Mouse (Mus musculus) gastrocnemius, adult 2 months (tissue): ENCODE measurements at regions not wholly inside any gene's neighbourhood (a gene's known extent, or its start where the extent isn't known, plus 50 kb on each side); places are given as distances from the start of the nearest gene placed in this dataset.

Experiments
- DNase-seq: peaks from one replicate; pipeline ENCODE4 v3.0.0; 2022
- H3K27ac ChIP-seq: fragments of 200-600 bp; 2 replicates; pipeline ENCODE4 v1.8.1; 2022; ENCODE audit warnings: mild to moderate bottlenecking
- H3K4me3 ChIP-seq: fragments of 200-600 bp; 2 replicates; pipeline ENCODE4 v1.8.1; 2022; ENCODE audit warnings: mild to moderate bottlenecking, moderate library complexity
- CTCF ChIP-seq: fragments of 200-600 bp; IDR thresholded peaks from 2 replicates; pipeline ENCODE4 v1.8.1; 2022; ENCODE audit warnings: antibody characterized with exemption, mild to moderate bottlenecking, moderate library complexity
- intact Hi-C: fragments of 180-260 bp; cut with DNase I; formaldehyde crosslinking; loops from one replicate; pipeline ENCODE4 v1.15.1; 2025

DNA sequence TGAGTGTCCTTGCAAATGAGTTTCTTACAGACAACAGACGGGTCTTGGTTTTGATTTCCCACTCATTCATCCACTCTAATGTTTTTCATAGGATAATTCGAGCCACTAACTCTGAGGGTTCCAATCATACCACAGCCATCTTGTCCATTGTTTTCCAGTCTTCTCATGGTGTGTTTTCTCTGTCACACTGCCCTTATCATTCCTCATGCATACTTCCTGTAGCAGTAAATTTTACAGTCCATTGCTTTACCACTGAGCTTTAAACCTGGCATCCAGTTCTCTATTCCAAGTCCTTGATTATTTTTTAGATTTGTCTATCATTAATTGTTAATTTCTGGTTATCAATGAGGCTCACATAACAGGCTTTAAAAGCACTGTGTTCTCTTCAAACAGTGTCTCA, 290.0 kb upstream of the Nrsn1 start:
- Histone ChIP-seq H3K27ac (no peak overlapping the region), H3K4me3 (no peak overlapping the region)
- no peak for DNase-seq
- TF ChIP-seq CTCF, result no peak
- intact Hi-C loops, result no loop called here

DNA sequence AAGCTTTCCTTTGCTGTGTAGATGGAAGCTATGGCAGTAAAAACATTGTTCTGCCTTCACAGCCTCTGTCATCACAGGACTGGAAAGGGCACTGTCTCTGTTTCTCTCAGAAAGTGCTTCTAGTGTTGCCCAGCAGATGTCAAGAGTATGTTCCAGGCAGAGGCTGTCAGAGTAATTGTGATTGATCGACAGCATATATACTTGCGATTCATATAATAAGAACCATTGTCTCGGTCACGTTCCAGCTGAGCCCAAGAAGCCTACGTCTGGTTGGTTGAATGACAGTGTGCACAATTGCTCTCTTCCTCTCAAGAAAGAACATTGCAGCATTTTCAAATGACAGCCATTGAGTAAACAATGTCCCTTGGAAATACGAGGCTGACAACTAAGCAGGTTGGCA, 284.7 kb upstream of the Nrsn1 start:
- H3K27ac ChIP-seq, result no peak overlapping the region
- H3K4me3 ChIP-seq, result no peak overlapping the region
- intact Hi-C loops, result no loop called here
- TF ChIP-seq CTCF, result no peak
- DNase-seq, result no peak

GRCm38 (mm10) chr13:25548551-25548950, 278.2 kb upstream of the Nrsn1 start:
- DNase-seq, result no peak
- H3K4me3 ChIP-seq, result no peak overlapping the region
- TF ChIP-seq CTCF, result no peak
- intact Hi-C loops, result no loop called here
- H3K27ac ChIP-seq, result no peak overlapping the region

DNA sequence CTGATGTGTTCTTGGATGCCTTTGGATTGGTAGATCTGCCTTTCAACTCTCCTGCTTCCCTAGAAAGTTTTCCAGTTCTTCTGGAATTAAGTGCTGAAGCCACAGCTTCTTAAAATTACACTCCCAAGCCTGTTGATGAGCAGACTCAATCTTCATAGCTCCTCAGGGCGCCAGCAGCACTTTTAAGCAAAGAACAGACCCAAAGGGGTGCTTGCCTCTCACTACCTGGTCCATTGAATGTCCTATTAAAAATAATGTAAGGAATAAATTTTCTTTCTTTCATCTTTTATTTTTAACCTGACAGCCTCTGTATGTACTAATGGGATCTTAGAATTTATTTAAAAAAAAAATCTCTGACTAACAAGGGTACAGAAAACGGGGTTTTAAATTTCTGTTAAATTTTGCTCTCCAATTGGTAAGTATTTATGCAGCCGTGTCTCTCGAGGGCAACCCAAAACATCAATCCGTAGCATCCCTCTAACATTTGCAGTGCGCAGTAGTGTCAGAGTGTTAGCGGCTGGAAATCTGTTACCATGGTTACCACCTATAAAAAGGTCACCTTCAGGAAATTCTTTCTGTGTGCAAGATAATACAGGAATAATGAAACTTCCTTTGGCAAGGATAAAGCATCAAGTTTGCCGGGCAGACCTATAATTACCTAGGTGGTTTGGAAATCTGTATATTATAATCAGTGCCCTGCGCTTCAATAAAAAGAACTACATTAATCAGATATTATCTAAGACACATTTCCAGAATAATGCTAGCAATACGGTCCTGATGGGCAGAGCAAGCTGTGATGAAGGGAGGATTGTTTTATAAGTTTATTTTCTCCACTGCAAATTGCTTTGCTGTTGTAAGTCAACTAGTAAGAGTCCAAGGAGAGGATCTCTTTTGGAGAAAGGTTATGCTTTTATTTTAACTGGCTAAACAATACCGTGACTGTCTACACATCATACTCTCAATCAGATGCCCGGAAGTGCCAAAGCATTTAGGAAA, 277.1 kb upstream of the Nrsn1 start:
- no peak overlapping the region for H3K4me3 ChIP-seq
- intact Hi-C loops, result no loop called here
- H3K27ac ChIP-seq, result no peak overlapping the region
- no peak for DNase-seq
- no peak for TF ChIP-seq CTCF

DNA sequence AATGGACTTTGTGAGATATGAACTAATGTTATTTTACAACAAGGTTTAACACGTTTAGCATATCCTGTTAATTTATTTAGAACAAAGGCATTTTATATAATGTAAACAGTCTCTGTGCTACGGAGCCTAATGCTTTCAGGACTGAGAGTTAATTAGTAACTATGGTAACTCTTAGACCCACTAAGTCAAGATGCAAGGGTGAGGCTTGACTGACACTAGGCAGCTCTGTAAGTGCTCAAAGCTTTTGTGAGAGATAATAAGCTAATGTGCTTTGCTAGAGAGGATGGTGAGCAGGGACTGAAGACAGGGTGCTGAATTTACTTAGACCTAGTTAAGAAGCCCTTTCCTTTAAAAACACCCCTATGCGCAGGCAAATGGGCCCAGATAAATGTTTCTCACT, 253.8 kb upstream of the Nrsn1 start:
- no peak for TF ChIP-seq CTCF
- intact Hi-C loops, result no loop called here

GRCm38 (mm10) chr13:25507355-25507754, 237.1 kb upstream of the Nrsn1 start:
- intact Hi-C loops, result no loop called here
- no peak overlapping the region for H3K27ac ChIP-seq
- no peak overlapping the region for H3K4me3 ChIP-seq
- TF ChIP-seq CTCF, result no peak
- no peak for DNase-seq

More for the DNA sequence above, 253.8 kb upstream of the Nrsn1 start:
- no peak for DNase-seq
- H3K4me3 ChIP-seq, result no peak overlapping the region
- H3K27ac ChIP-seq, result no peak overlapping the region

DNA sequence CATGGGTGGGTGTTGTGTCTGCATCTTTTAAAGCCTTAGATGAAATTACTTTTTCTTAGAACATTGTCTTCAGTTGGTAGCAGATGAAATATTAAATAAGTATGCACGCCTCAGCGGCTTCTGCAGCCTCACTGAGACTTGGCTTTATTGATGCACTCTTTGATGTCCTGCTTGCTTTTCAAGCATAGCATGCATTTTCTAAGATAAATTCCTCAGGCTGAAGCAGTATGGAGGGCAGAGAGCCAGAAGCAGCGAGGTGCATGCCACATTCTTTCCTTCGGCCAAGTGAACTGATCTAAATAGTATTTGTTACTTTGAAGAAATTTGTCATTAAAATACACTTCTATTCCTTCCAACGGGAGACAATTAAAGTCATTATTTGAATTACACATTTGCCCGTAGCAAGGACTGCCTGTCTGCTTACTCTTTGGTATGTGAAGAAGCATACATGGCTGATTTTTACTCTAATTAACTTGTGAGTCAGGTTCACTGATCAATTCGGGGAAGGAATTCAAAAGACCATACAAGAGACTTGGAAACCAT, 224.3 kb upstream of the Nrsn1 start:
- intact Hi-C loops, result no loop called here
- TF ChIP-seq CTCF, result no peak
- Histone ChIP-seq H3K4me3 (no peak overlapping the region), H3K27ac (no peak overlapping the region)
- DNase-seq, result no peak

- no peak for DNase-seq
- no peak for TF ChIP-seq CTCF
- Histone ChIP-seq H3K4me3 (no peak overlapping the region), H3K27ac (no peak overlapping the region)
- intact Hi-C loops, result no loop called here
These were observed 219.7 kb upstream of the Nrsn1 start for GRCm38 (mm10) chr13:25490036-25490435.

- no peak for DNase-seq
- Histone ChIP-seq H3K4me3 (no peak overlapping the region), H3K27ac (no peak overlapping the region)
- TF ChIP-seq CTCF, result no peak
- intact Hi-C loops, result no loop called here
These were observed 213.0 kb upstream of the Nrsn1 start for GRCm38 (mm10) chr13:25483309-25483708.

- Histone ChIP-seq H3K4me3 (no peak overlapping the region), H3K27ac (no peak overlapping the region)
- no peak for DNase-seq
- intact Hi-C loops, result loop anchor here (5.0 kb wide), 1 partner anchor 700 kb away; no protein-coding TSS in a partner anchor
- no peak for TF ChIP-seq CTCF
These were observed 181.6 kb upstream of the Nrsn1 start for GRCm38 (mm10) chr13:25451917-25452316.

- Histone ChIP-seq H3K4me3 (no peak overlapping the region), H3K27ac (no peak overlapping the region)
- TF ChIP-seq CTCF, result no peak
- intact Hi-C loops, result loop anchor here (5.0 kb wide), 1 partner anchor 701 kb away; no protein-coding TSS in a partner anchor
- no peak for DNase-seq
These were observed 181.1 kb upstream of the Nrsn1 start for GRCm38 (mm10) chr13:25451357-25451861.

DNA sequence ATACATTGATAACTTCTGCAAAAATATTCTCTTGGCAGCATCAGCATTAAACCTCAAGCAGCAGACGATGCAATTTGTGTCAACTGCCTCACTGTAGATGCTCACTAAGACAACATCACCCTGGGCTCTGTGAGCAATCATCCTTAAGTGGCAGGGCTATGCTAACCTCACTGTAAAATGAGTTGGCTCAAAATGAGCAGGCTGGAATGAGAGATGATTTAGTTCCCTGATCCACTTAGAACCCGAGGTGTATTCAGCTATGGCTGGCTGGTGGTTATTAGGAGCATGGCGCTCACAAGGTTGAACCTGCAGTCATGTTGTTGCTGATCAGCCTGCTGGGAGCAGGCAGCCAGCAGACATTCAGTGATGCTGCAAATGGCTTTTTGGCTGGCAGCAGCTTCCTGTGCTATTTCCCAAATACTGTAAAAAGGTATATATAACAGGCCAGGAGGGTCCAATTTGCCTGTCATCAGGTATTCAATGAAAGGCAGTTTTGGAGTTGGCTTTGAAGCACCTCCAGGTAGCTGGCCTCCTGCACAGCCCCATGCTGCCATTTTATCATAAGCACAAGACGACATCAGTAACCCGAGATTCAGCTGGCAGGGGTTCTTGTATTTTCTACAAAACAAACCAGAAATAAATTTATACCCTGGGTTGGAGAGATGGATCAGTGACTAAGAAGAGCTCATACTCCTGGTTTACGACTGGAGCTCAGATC, 159.6 kb upstream of the Nrsn1 start:
- TF ChIP-seq CTCF, result no peak
- H3K27ac ChIP-seq, result no peak overlapping the region
- intact Hi-C loops, result no loop called here
- no peak for DNase-seq
- H3K4me3 ChIP-seq, result no peak overlapping the region
